Mouse (Mus musculus): Measurements from ENCODE around the gene Zfp938. TPM values are rescaled to one million over a fixed set of nuclear protein-coding genes. Genes with fewer than 3 reads are reported as not detected.

Zfp938 gene
- polyA plus RNA-seq (2012) = 0.25 TPM in 2 replicates

DNA sequence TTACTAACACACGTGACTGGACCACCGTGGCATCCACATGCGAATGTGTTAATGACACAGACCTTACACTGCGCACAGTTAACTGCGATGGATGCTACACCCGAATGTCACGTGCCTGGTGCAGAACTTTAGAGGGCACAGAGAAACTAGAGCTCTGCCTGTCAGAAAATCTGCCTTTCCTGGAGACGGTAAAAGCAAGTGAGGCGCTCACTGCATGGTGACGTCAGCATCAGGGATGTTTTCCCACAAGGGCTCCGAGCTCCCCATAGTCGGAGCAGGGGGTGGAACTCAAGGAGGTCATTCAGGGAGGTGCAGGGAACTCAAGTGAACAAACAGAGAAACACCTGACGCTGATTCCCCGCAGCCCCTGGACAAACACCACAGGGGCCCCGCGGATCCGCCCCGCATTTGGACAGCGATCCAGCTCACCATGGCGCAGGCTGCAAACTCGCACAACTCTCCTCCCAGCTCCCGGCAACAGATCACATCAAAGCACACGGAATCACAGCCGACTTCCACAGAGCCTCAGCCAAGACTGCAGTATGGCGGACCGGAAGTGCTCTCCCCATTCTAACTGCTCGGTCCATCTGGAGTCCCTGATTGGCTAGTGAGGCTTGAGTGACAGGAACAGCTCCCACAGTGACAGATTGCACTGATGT is at the start of gene Zfp938:
Gene Zfp938, minus strand, starts transcription at position 539 of the 659 bp plus-strand sequence.
- no peak for TF ChIP-seq GATA1 (IDR thresholded peaks at IDR 0.05; ENCODE audit: low read length)

DNA sequence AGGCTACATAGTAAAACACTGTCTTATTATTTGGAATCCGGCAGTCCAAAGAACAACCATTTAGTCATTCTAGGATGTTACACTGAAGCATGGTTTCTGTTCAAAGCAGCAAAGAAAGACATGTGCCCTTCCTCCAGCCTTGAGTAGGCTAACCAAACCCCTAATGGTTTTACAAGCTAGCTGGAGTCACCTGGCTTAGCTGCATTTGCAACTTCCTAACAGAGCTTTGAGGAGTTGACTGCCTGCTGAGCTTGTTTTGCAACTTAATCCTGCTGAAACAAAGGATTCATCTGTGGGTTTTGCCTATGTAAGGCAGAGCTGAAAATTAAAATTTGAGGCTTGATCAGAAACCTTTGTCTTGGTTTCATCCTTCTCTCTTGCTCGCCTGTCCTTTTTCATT is 16.3 kb upstream of the Zfp938 start:
- no peak for TF ChIP-seq GATA1 (IDR thresholded peaks at IDR 0.05; ENCODE audit: low read length)

DNA sequence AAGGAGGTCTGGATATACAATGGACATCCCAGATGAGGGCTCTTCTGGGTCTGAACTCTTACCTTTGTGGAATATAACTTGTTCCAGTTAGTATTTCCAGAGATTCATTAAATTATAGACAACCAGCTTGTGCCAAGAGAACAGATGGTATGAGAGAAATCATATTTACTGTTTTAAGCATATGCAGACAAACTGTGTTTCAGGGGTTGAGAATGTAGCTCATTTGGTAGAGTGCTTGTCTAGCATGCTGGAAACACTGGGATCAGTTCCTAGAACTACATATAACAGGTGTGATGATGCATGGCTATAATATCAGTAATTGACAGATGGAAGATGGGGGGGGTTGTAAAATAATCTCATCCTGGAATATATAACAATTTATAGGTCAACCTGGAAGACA is 3.9 kb upstream of the Zfp938 start:
- no peak for TF ChIP-seq GATA1 (IDR thresholded peaks at IDR 0.05; ENCODE audit: low read length)

DNA sequence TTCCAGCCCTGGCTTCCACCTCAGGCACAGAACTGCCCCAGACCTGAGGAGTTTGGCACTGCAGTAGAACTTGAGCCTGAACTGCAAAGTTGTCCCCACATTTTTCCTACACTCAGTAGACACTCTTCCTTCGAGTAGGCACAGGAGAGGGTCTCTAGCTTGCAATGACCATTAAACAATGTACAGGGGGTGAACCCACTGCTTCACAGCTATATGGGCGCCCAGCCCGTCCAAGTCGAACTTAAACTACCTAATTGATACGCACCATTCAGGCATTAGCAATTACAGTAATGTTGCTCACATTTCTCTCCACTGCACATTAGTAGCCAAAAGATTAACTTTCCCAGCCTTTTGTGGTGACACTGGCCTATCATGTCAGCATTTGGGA is 315 bp upstream of the Zfp938 start:
- TF ChIP-seq GATA1 (IDR thresholded peaks at IDR 0.05; ENCODE audit: low read length) = no peak

DNA sequence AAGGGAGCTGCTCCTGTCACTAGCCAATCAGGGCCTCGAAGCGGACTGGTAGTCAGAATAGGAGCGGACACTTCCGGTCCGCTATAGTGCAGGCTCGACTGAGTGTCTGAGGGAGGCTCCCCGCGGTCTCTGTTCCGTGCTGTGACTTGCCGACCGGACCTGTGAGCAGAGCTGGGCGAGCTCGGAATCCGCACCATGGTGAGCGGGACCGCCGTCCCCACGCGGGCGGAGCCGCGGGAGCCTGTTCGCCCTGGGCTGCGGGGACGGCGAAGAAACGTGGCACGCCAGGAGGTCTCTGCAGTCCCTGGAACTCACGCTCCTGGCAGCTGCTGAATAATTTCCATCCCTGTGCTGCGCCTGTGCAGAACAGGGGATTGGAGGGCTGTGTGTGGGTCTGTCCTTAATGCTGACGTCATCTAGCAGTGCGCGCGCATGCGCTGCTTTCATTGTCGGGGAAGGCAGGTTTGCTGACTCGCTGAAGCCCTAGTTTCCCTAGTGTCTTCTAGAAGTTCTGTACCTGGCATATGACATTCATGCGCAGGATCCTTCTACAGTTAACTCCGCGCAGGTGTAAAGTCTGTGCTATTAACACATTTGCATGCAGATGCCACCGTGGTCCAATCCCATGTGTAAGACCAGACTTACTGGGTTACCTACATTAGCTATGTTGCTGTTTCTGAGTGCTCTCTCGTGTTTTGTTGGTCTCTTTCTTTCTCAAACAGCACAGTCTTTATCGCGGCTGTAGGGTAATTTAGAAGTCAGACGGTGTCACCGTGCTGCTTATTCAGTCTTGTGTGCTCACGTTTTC is 62.6 kb downstream of the Zfp938 start:
- TF ChIP-seq GATA1 (IDR thresholded peaks at IDR 0.05; ENCODE audit: low read length) = no peak

Other genes starting within 250 kb of the Zfp938 start
- 0.21 and 0.24 TPM in 2 replicates for gene Zfp873, start 193.2 kb downstream of the Zfp938 start, polyA plus RNA-seq (2012)
- 0.06 and 0.15 TPM in 2 replicates for gene BC024063, start 157.9 kb downstream of the Zfp938 start, polyA plus RNA-seq (2012)
- gene AU041133, start 113.3 kb downstream of the Zfp938 start, polyA plus RNA-seq (2012) = 0.04 and 0.06 TPM in 2 replicates
- gene 4932415D10Rik, start 75.3 kb upstream of the Zfp938 start, polyA plus RNA-seq (2012) = not detected in 2 replicates
- gene Gm4924, start 113.0 kb upstream of the Zfp938 start, polyA plus RNA-seq (2012) = 0.13 TPM in 2 replicates

Data from G1E-ER4 (cell line).